ENCODE assay signal across 9 mouse cellular contexts in genomic region chr6:126162351-126162758, GRCm38 (mm10). TPM values are rescaled to one million over a fixed set of nuclear protein-coding genes. Genes with fewer than 3 reads are reported as not detected.
DNase-seq lines count a peak whose midpoint lies in the region; ATAC-seq lines count a peak whose summit lies in the region.
"Had no signal": no experiment of that assay in that cellular context is flagged by ENCODE, and none has a peak within 500 bp of the region (broad histone marks: within the 10 kb centered on the region; RNA-seq: fewer than 3 reads in every experiment).

No protein-coding gene starts in this region.

- H3K4me3 ChIP-seq in lung, embryonic 15.5 days: peak overlapping the region; percentile 41
- peak overlapping the region; percentile 61 for H3K4me3 ChIP-seq in embryonic facial prominence, embryonic 11.5 days (ENCODE audit: low read depth, low read length)
- peak overlapping the region; percentile 68 for H3K4me3 ChIP-seq in limb, embryonic 10.5 days

- no peak for DNase-seq in lung, postnatal 14 days
- peak; percentile 48 for DNase-seq in embryonic facial prominence, embryonic 11.5 days (ENCODE audit: low spot score)
- peak; percentile 27 for DNase-seq in heart, postnatal 25 days (ENCODE audit: low spot score)
- peak; percentile 67 for DNase-seq in limb, embryonic 10.5 days (ENCODE audit: low spot score)
- peak; percentile 55 for DNase-seq in retina, embryonic 14.5 days (ENCODE audit: low spot score)
- DNase-seq in frontal cortex, postnatal 14 days (ENCODE audit: low spot score in 2 of 2): no peak

- peaks cover 54% of the 10 kb centered on the region for H3K27me3 ChIP-seq in lung, embryonic 15.5 days
- H3K27me3 ChIP-seq in embryonic facial prominence, embryonic 11.5 days (ENCODE audit: control insufficient read depth, insufficient read depth, low read length): no peaks in the 10 kb centered on the region
- H3K27me3 ChIP-seq in limb, embryonic 10.5 days (ENCODE audit: low read depth, poor library complexity, severe bottlenecking): 0 out of 2 replicates have a peak, but pooled peaks cover 3% of the 10 kb centered on the region
- H3K27me3 ChIP-seq: Patski had no signal

- intact Hi-C loops in heart, postnatal 25 days (cut with DNase I): loop anchor here (5.0 kb wide), 2 partner anchors 65 to 150 kb away; no protein-coding TSS in a partner anchor

- H3K36me3 ChIP-seq in lung, embryonic 15.5 days: no peaks in the 10 kb centered on the region
- no peaks in the 10 kb centered on the region for H3K36me3 ChIP-seq in embryonic facial prominence, embryonic 11.5 days (replicated peaks; ENCODE audit: control insufficient read depth, insufficient read depth, low read depth, low read length)
- H3K36me3 ChIP-seq in limb, embryonic 10.5 days: peaks cover 4% of the 10 kb centered on the region; the same call in 1 of the 2 replicates

- no peak overlapping the region for H3K27ac ChIP-seq in lung, embryonic 15.5 days
- no peak overlapping the region for H3K27ac ChIP-seq in embryonic facial prominence, embryonic 11.5 days (replicated peaks; ENCODE audit: low read depth, low read length)
- peak overlapping the region; percentile 91 for H3K27ac ChIP-seq in limb, embryonic 10.5 days

- no peak; the same call in 1 of the 2 replicates for ATAC-seq in lung, embryonic 15.5 days (ENCODE audit: borderline replicate concordance, extremely low read depth, low FRiP score, low TSS enrichment)
- no peak for ATAC-seq in embryonic facial prominence, embryonic 11.5 days (replicated peaks; ENCODE audit: insufficient number of reproducible peaks, low FRiP score, low TSS enrichment, low read depth)
- ATAC-seq in activated CD4-positive, CD25-positive, alpha-beta regulatory T cell, adult 4 months: no peak
- ATAC-seq: Patski had no signal

- no peaks in the 10 kb centered on the region for H3K9me3 ChIP-seq in lung, embryonic 15.5 days
- no peaks in the 10 kb centered on the region for H3K9me3 ChIP-seq in embryonic facial prominence, embryonic 11.5 days (replicated peaks; ENCODE audit: control insufficient read depth, low read length)
- H3K9me3 ChIP-seq in limb, embryonic 10.5 days (replicated peaks): no peaks in the 10 kb centered on the region

- H3K4me2 ChIP-seq in lung, embryonic 15.5 days: peak overlapping the region; percentile 76
- H3K4me2 ChIP-seq in embryonic facial prominence, embryonic 11.5 days (ENCODE audit: low read depth, low read length): peak overlapping the region; percentile 89

- H3K4me1 ChIP-seq in lung, embryonic 15.5 days: peaks cover 53% of the 10 kb centered on the region
- peaks cover 4% of the 10 kb centered on the region; the same call in 1 of the 2 replicates for H3K4me1 ChIP-seq in embryonic facial prominence, embryonic 11.5 days (ENCODE audit: control insufficient read depth, insufficient read depth, low read length)
- H3K4me1 ChIP-seq in limb, embryonic 10.5 days: peaks cover 96% of the 10 kb centered on the region

- WGBS in lung, embryonic 15.5 days: 6% methylated on average over 10 of the region's 10 CpGs
- 2% methylated on average over 9 of the region's 10 CpGs for WGBS in embryonic facial prominence, embryonic 11.5 days
- WGBS in limb, embryonic 10.5 days: 2% methylated on average over 10 of the region's 10 CpGs

- peak overlapping the region; percentile 29; the same call in 1 of the 2 replicates for H3K9ac ChIP-seq in lung, embryonic 15.5 days
- H3K9ac ChIP-seq in embryonic facial prominence, embryonic 11.5 days (replicated peaks; ENCODE audit: low read length): peak overlapping the region; percentile 63

RNA-seq across cellular contexts. Expression of gene Ntf3, which starts 4.4 kb away (rescaled TPM):
- 4.7 and 5.9 TPM in 2 replicates for polyA plus RNA-seq in lung, embryonic 15.5 days (2015; fragmentation: Nextera tagmentation; extraction: Ambion mirVana)
- polyA plus RNA-seq in embryonic facial prominence, embryonic 11.5 days (2014; fragmentation: Nextera tagmentation; extraction: Ambion mirVana): 26.7 and 28.0 TPM in 2 replicates
- 1 to 10 TPM; 2.8 to 5.2 TPM for total RNA-seq in heart, postnatal 25 days (2021)
- 13.7 and 22.9 TPM in 2 replicates for polyA plus RNA-seq in limb, embryonic 10.5 days (2016; fragmentation: Nextera tagmentation; extraction: Ambion mirVana)
- not detected for polyA plus RNA-seq in activated CD4-positive, CD25-positive, alpha-beta regulatory T cell, adult 4 months (2017; shearing (Covaris generic))
- polyA plus RNA-seq: Patski had no signal

Comparison
In these comparisons a context has a peak if more than half of its experiments do, and no peak if none do; other contexts are left out.
1. DNase-seq: peak in embryonic facial prominence, embryonic 11.5 days (single experiment), heart, postnatal 25 days (single experiment), limb, embryonic 10.5 days (single experiment) and retina, embryonic 14.5 days (single experiment); none in lung, postnatal 14 days (single experiment) and frontal cortex, postnatal 14 days (0 of 2).
2. Peak in every context shown above with its lines, with median percentiles within 50 percentile points of each other: H3K4me3 ChIP-seq.